Mouse (Mus musculus): ENCODE data around the gene Znrd1as.

Gene Znrd1as

GRCm38 (mm10) chr17:36957999-36958743 is at the start of gene Znrd1as, which contains the start of gene Znrd1:
Gene Znrd1as (plus strand): TSS chr17:36958592.
Gene Znrd1 (minus strand): TSS chr17:36958559.
- peak; percentile 100 for DNase-seq (ENCODE audit: low read depth, low spot score)

- no peak for DNase-seq (ENCODE audit: low read depth, low spot score)
Observed at GRCm38 (mm10) chr17:36909802-36910201, 48.6 kb upstream of the Znrd1as start.

GRCm38 (mm10) chr17:36912031-36912430 is 46.4 kb upstream of the Znrd1as start:
- no peak for DNase-seq (ENCODE audit: low read depth, low spot score)

- DNase-seq (ENCODE audit: low read depth, low spot score): peak; percentile 81
Observed at GRCm38 (mm10) chr17:36914108-36914507, 44.3 kb upstream of the Znrd1as start.

GRCm38 (mm10) chr17:36915076-36915475 is 43.3 kb upstream of the Znrd1as start:
- peak; percentile 75 for DNase-seq (ENCODE audit: low read depth, low spot score)

GRCm38 (mm10) chr17:36920239-36920638 is 38.2 kb upstream of the Znrd1as start:
- peak; percentile 56 for DNase-seq (ENCODE audit: low read depth, low spot score)

- DNase-seq (ENCODE audit: low read depth, low spot score): peak; percentile 27
Observed at GRCm38 (mm10) chr17:36922715-36923114, 35.7 kb upstream of the Znrd1as start.

- DNase-seq (ENCODE audit: low read depth, low spot score): peak; percentile 87
Observed at GRCm38 (mm10) chr17:36923491-36923890, 34.9 kb upstream of the Znrd1as start.

- DNase-seq (ENCODE audit: low read depth, low spot score): peak; percentile 27
Observed at GRCm38 (mm10) chr17:36927496-36928120, 30.8 kb upstream of the Znrd1as start.

- DNase-seq (ENCODE audit: low read depth, low spot score): no peak
Observed at GRCm38 (mm10) chr17:36929236-36929932, 29.0 kb upstream of the Znrd1as start.

GRCm38 (mm10) chr17:36930233-36930632 is 28.2 kb upstream of the Znrd1as start:
- peak; percentile 46 for DNase-seq (ENCODE audit: low read depth, low spot score)

- no peak for DNase-seq (ENCODE audit: low read depth, low spot score)
Observed at GRCm38 (mm10) chr17:36931130-36931529, 27.3 kb upstream of the Znrd1as start.

- no peak for DNase-seq (ENCODE audit: low read depth, low spot score)
Observed at GRCm38 (mm10) chr17:36931806-36932205, 26.6 kb upstream of the Znrd1as start.

- DNase-seq (ENCODE audit: low read depth, low spot score): no peak
Observed at GRCm38 (mm10) chr17:36938056-36938455, 20.3 kb upstream of the Znrd1as start.

- DNase-seq (ENCODE audit: low read depth, low spot score): no peak
Observed at GRCm38 (mm10) chr17:36942391-36942790, 16.0 kb upstream of the Znrd1as start.

GRCm38 (mm10) chr17:36942791-36943471 is 15.5 kb upstream of the Znrd1as start, which contains the start of gene Rnf39:
Gene Rnf39 (plus strand): TSS chr17:36942918.
- DNase-seq (ENCODE audit: low read depth, low spot score): no peak

- no peak for DNase-seq (ENCODE audit: low read depth, low spot score)
Observed at GRCm38 (mm10) chr17:36943691-36944090, 14.7 kb upstream of the Znrd1as start.

GRCm38 (mm10) chr17:36944121-36944775 is 14.1 kb upstream of the Znrd1as start:
- no peak for DNase-seq (ENCODE audit: low read depth, low spot score)

GRCm38 (mm10) chr17:36947051-36947819 is 11.2 kb upstream of the Znrd1as start:
- no peak for DNase-seq (ENCODE audit: low read depth, low spot score)

- no peak for DNase-seq (ENCODE audit: low read depth, low spot score)
Observed at GRCm38 (mm10) chr17:36948286-36948685, 10.1 kb upstream of the Znrd1as start.
